Mouse (Mus musculus) hindbrain, embryonic 14.5 days (tissue): ENCODE measurements around the gene Rev3l. TPM values are rescaled to one million over a fixed set of nuclear protein-coding genes. Genes with fewer than 3 reads are reported as not detected.

Source experiments
- ATAC-seq: fragments of 200-750 bp; cut with Nextera tagmentation; 2 replicates; pipeline ENCODE4 v1.8.0; 2017; ENCODE audit warnings: moderate number of reproducible peaks, mild to moderate bottlenecking, moderate TSS enrichment, moderate library complexity; ENCODE audit not compliant: low FRiP score
- DNase-seq: peaks from one replicate; pipeline ENCODE4 v3.0.0-alpha.2; 2015; ENCODE audit warnings: low spot score
- H3K27ac ChIP-seq: fragments of 300-500 bp; sonication (generic); 2 replicates; pipeline ENCODE4 v1.5.1; 2014; ENCODE audit warnings: mild to moderate bottlenecking, moderate library complexity
- H3K27me3 ChIP-seq: fragments of 300-500 bp; sonication (generic); 2 replicates; pipeline ENCODE4 v1.6.1; 2014; ENCODE audit warnings: mild to moderate bottlenecking, low read length, mixed read lengths; ENCODE audit not compliant: control insufficient read depth, insufficient read depth
- H3K36me3 ChIP-seq: fragments of 300-500 bp; sonication (generic); replicated peaks from 2 replicates; pipeline ENCODE4 v1.6.1; 2014; ENCODE audit not compliant: control insufficient read depth, insufficient read depth
- H3K4me1 ChIP-seq: fragments of 300-500 bp; sonication (generic); replicated peaks from 2 replicates; pipeline ENCODE4 v1.6.1; 2014; ENCODE audit warnings: antibody characterized with exemption, low read length, mixed read lengths; ENCODE audit not compliant: control insufficient read depth, insufficient read depth
- H3K4me2 ChIP-seq: fragments of 300-500 bp; sonication (generic); replicated peaks from 2 replicates; pipeline ENCODE4 v1.6.1; 2014; ENCODE audit warnings: mild to moderate bottlenecking, moderate library complexity
- H3K4me3 ChIP-seq: fragments of 300-500 bp; sonication (generic); replicated peaks from 2 replicates; pipeline ENCODE4 v1.5.1; 2014; ENCODE audit warnings: mild to moderate bottlenecking, low read length
- H3K9ac ChIP-seq: fragments of 300-500 bp; sonication (generic); 2 replicates; pipeline ENCODE4 v1.6.1; 2014
- H3K9me3 ChIP-seq: fragments of 300-500 bp; sonication (generic); 2 replicates; pipeline ENCODE4 v1.6.1; 2016; ENCODE audit warnings: low read length; ENCODE audit not compliant: control insufficient read depth
- WGBS: fragments of 180-500 bp; shearing (Covaris S2); extraction: QIAGEN DNeasy Blood & Tissue Kit; methylation state at CpG from one replicate; pipeline ENCODE4 v1.1.7; 2014; 5-methylcytosine and 5-hydroxymethylcytosine counted together
- polyA plus RNA-seq: library from polyadenylated mRNA; unstranded; fragments of >200 nt; fragmentation: Nextera tagmentation; extraction: Ambion mirVana; gene quantifications from 2 replicates; pipeline ENCODE4 v1.2.1, GENCODE M21; 2014

Rev3l gene
- 60.9 and 62.1 TPM in 2 replicates for polyA plus RNA-seq

DNA sequence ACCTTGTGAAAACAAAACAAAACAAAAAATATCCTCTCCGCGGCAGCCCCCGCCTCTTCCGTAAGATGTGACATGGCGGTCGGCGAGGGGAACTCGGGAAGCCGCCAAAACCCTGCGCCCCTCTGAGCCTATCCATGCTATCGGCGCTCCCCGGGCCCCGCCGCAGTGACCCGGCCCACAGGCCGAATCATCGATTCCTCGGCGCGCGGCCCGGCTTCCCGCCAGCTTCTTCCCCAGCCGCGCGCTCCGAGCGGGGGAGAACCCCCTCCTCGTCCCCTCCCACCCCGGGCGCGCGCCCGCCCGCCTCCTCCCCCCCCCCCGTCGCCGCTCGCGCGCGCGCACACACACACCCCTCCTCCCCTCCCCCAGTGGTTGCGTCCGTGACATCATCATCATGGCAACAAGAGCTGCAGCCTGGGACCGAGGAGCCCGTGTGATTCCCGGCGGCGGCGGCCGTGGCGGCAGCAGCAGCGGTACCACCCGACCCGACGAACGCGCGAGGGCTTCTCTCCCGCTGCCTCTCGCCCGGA, at the start of gene Rev3l:
Gene Rev3l, plus strand, starts transcription at position 383 of the 530 bp plus-strand sequence.
- peak; percentile 81 for ATAC-seq
- H3K4me1 ChIP-seq, result peaks cover 24% of the 10 kb centered on the region

DNA sequence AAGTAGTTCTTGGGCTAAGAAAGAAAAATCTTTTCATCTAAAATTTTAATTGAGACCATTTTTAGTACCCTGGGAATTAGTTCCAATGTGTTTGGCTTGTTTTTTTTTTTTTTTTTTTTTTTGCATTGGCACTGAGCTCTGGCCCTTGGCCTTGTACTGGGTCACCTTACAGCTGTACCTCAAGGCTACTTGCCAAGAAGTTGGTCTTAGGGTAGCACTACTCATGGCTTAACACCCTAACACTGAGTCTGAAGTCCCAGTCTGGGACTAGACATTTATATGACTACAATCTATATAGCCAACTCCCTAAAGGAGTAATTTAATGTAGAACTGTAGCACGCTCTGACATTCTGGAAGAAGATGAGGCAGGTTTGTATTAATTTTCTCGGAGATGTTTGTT, 49.4 kb upstream of the Rev3l start:
- Histone ChIP-seq H3K4me1 (peaks cover 5% of the 10 kb centered on the region), H3K9ac (no peak overlapping the region), H3K9me3 (no peaks in the 10 kb centered on the region), H3K4me3 (no peak overlapping the region), H3K27ac (no peak overlapping the region), H3K36me3 (no peaks in the 10 kb centered on the region), H3K27me3 (no peaks in the 10 kb centered on the region), H3K4me2 (no peak overlapping the region)
- 83% methylated on average over 2 of the region's 2 CpGs for WGBS
- no peak for DNase-seq
- ATAC-seq, result no peak

More for the DNA sequence above, at the start of gene Rev3l:
- Histone ChIP-seq H3K4me2 (peak within 1 kb of the TSS; percentile 70), H3K27ac (peak within 1 kb of the TSS; percentile 99), H3K9ac (peak within 1 kb of the TSS; percentile 97), H3K9me3 (no peaks in the 10 kb centered on the region), H3K4me3 (peak within 1 kb of the TSS; percentile 79), H3K27me3 (no peaks in the 10 kb centered on the region), H3K36me3 (no peaks in the 10 kb centered on the region)
- under 1% methylated on average over 52 of the region's 64 CpGs for WGBS
- peak; percentile 93 for DNase-seq

DNA sequence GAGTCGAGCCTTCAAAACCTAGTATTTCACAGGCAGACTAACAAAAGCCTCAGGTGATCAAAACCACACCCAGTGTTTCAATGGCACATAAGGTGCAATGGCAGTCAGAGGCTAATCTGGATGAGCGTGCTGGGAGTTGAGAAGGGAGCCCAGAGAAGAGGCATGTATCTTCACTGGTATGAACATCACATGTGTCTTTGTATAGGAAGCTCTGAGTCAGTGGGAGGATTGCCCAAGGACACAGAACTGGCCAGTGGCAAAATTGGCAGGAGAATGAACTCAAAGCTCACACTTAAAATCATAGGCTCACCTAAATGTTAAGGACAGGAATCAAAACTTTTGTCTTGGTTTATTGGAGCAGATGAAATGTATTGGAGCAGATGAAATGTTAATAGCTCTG, 48.4 kb upstream of the Rev3l start:
- H3K27ac ChIP-seq, result no peak overlapping the region
- 92% methylated on average over 2 of the region's 2 CpGs for WGBS

DNA sequence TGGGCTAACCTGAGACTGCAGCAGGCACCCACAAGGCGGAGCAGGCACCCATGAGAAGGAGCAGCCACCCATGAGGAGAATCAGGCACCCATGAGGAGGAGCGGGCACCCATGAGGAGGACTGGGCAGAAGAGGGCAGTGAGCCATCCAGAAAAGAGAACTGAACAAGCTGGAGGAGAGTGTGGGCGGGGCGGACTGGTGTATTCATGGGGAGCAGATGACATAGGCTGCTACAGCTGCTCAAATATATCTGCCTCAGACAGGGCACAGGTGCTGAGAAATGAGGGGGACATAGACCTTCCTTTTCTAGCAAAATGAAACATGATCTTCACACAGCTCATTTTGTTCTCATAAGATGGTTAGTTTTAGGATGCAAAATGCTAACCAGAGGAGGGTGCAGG, 45.1 kb upstream of the Rev3l start:
- Histone ChIP-seq H3K36me3 (no peaks in the 10 kb centered on the region), H3K4me3 (no peak overlapping the region), H3K9me3 (no peaks in the 10 kb centered on the region), H3K27me3 (no peaks in the 10 kb centered on the region), H3K4me1 (peaks cover 5% of the 10 kb centered on the region), H3K4me2 (no peak overlapping the region), H3K9ac (no peak overlapping the region), H3K27ac (no peak overlapping the region)
- DNase-seq (no peak), ATAC-seq (no peak)
- WGBS, result 98% methylated on average over 4 of the region's 4 CpGs

More for the DNA sequence above, 48.4 kb upstream of the Rev3l start:
- H3K4me1 ChIP-seq, result peaks cover 5% of the 10 kb centered on the region
- no peaks in the 10 kb centered on the region for H3K27me3 ChIP-seq
- no peak overlapping the region for H3K4me3 ChIP-seq
- no peaks in the 10 kb centered on the region for H3K36me3 ChIP-seq
- no peak overlapping the region for H3K9ac ChIP-seq
- DNase-seq (no peak), ATAC-seq (no peak)
- no peaks in the 10 kb centered on the region for H3K9me3 ChIP-seq
- no peak overlapping the region for H3K4me2 ChIP-seq

DNA sequence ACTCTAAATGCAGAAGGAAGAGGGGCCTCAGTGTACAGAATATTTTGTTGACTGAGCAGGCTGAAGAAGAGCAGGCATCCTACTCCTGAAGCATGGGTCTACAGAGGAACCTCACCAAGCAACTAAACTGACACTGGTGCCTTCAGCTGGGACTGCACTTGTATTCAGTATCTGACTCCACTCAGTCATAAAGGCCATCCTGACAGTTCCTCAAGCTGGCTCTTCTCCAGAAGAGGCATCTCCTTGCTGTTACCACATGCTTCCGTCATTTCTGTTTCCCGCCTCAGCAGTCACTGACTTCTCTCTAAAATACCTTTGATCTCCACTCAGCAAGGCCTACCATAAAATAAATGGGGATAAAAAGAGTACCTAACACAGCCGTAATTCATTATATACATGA, 44.1 kb upstream of the Rev3l start:
- Histone ChIP-seq H3K9me3 (no peaks in the 10 kb centered on the region), H3K27me3 (no peaks in the 10 kb centered on the region), H3K4me2 (no peak overlapping the region), H3K36me3 (no peaks in the 10 kb centered on the region), H3K9ac (no peak overlapping the region), H3K4me3 (no peak overlapping the region), H3K27ac (no peak overlapping the region), H3K4me1 (peaks cover 5% of the 10 kb centered on the region)
- DNase-seq (no peak), ATAC-seq (no peak)
- WGBS, result 80% methylated on average over 3 of the region's 3 CpGs

DNA sequence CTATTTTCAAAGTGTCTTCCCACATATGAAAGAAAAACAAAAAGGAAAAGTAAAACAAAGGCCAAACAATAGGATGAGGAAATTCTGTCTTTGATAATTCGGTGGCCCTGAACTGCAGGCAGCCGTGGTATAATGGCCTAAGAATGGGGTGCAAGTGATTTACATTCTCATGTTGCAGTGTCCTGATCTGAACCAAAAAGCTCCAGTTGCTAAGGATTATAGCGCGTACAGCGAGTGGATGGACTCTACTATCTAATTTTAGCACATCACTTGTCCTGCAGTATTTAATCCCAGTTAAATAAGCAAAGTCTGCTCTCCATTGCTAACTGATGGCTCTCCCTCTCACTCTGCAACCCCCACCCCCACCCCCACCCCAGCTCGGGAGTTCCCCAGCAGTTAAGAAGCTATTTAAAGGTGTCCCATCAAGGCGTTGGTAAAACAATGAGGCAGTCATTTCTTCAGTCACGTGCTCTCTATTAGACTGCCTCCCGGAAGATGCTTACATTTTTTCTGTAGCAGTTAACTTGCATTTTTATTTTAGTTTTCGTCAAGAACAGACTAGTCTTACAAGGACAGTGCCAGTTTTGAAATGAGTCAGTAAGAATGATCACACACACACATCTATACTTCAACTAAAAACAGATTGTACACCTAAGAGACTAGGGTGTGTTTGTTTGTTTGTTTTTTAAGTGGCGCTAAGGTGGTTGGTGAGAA, 40.4 kb upstream of the Rev3l start:
- H3K9me3 ChIP-seq, result no peaks in the 10 kb centered on the region
- H3K36me3 ChIP-seq, result no peaks in the 10 kb centered on the region
- no peak overlapping the region for H3K4me2 ChIP-seq
- no peak overlapping the region for H3K4me3 ChIP-seq
- ATAC-seq (no peak), DNase-seq (no peak)
- H3K27ac ChIP-seq, result no peak overlapping the region
- WGBS, result 57% methylated on average over 11 of the region's 11 CpGs
- no peaks in the 10 kb centered on the region for H3K27me3 ChIP-seq
- no peak overlapping the region for H3K9ac ChIP-seq
- no peaks in the 10 kb centered on the region for H3K4me1 ChIP-seq

DNA sequence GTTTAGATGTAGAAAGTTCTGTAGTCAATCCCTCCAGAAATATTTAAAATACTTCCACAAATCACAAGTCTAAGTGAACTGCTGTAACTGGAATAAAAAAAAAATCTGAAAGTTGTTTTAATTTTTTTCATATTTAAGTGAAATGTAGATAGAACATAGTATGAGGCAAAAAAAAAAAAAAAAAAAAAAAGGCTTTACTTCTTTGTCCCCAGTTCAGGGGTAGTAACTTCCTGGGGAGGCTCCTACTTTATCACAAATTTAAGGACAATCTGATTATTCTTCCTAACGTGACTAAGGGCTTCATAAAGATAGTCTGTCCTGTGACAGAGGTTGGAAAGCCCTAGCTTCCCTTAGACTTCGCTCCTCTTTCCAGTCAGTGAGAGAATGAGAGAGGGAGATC, 39.8 kb upstream of the Rev3l start:
- no peaks in the 10 kb centered on the region for H3K36me3 ChIP-seq
- no peak overlapping the region for H3K9ac ChIP-seq
- no peaks in the 10 kb centered on the region for H3K27me3 ChIP-seq
- no peak for DNase-seq
- H3K9me3 ChIP-seq, result no peaks in the 10 kb centered on the region
- H3K4me2 ChIP-seq, result no peak overlapping the region
- ATAC-seq, result no peak
- H3K4me1 ChIP-seq, result no peaks in the 10 kb centered on the region
- 77% methylated on average over 2 of the region's 2 CpGs for WGBS
- H3K27ac ChIP-seq, result no peak overlapping the region
- no peak overlapping the region for H3K4me3 ChIP-seq

DNA sequence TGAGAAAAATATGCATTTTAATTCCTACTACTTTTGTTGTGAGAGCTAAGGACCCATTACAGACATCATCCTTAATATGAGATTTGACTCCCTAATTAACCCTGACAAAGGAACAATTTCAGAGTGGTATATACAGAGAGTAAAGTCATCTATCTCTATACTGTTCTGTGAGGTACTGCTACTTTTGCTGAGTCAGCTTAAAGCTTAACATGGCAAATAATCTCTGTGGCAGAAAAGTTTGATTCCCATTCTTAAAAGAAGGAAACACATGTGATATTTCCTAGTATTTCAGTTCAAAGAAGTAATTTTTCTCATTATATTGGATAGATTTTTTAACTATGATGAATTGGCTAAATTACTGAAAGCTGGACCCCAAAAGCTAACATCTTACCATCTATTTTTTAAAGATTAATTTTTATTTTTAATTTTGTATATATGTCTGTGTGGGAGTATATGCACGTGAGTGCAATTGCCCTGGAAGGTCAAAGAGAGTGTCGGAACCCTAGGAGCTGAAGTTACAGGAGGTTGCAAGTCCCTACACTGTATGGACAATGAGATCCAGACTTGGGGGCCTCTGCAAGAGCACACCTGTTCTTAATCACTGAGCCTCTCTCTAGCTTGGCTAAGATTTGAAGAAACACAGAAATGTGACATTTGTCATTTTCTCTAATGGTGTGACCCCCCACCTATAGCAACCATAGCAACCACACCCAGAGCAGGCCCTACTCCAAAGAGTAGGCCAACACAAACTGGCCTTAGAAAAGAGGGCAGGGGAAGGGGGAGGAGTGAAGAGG, 24.0 kb upstream of the Rev3l start:
- no peak for ATAC-seq
- H3K9me3 ChIP-seq, result no peaks in the 10 kb centered on the region
- WGBS, result 82% methylated on average over 2 of the region's 2 CpGs

DNA sequence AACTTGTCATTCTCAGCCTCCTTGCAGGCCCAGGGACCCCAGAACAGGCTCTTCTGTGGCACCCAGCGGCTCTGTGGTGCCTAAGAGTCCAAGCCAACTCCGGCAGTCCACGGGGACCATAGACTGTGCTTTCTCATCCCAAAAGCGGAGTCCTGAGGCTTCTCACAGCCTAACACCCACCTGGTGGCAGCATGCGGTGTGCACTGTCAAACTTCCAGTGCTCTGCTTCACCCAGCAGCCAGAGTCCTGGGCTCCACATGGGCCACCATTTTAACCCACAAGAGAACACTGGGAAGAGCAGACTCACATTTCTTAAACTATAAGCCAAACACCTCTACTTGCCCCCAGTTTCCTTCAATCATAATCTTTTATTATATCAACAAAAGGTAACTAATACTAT, 15.0 kb upstream of the Rev3l start:
- H3K4me2 ChIP-seq, result no peak overlapping the region

More for the DNA sequence above, 24.0 kb upstream of the Rev3l start:
- no peaks in the 10 kb centered on the region for H3K4me1 ChIP-seq
- H3K4me2 ChIP-seq, result no peak overlapping the region
- no peak overlapping the region for H3K4me3 ChIP-seq
- H3K27ac ChIP-seq, result no peak overlapping the region
- no peak for DNase-seq
- H3K9ac ChIP-seq, result no peak overlapping the region
- H3K36me3 ChIP-seq, result no peaks in the 10 kb centered on the region
- no peaks in the 10 kb centered on the region for H3K27me3 ChIP-seq

More for the DNA sequence above, 15.0 kb upstream of the Rev3l start:
- no peaks in the 10 kb centered on the region for H3K36me3 ChIP-seq
- DNase-seq, result no peak
- 86% methylated on average over 5 of the region's 5 CpGs for WGBS
- no peak overlapping the region for H3K4me3 ChIP-seq
- no peaks in the 10 kb centered on the region for H3K27me3 ChIP-seq
- no peak overlapping the region for H3K27ac ChIP-seq
- H3K4me1 ChIP-seq, result no peaks in the 10 kb centered on the region
- H3K9ac ChIP-seq, result no peak overlapping the region
- no peaks in the 10 kb centered on the region for H3K9me3 ChIP-seq
- no peak for ATAC-seq
